Mouse (Mus musculus): ENCODE measurements at regions not wholly inside any gene's neighbourhood (a gene's known extent, or its start where the extent isn't known, plus 50 kb on each side); places are given as distances from the start of the nearest gene placed in this dataset.

GRCm38 (mm10) chr3:104712711-104713110 is 68.1 kb upstream of the Ppm1j start:
- DNase-seq (ENCODE audit: inconsistent ontology term): peak; percentile 56

DNA sequence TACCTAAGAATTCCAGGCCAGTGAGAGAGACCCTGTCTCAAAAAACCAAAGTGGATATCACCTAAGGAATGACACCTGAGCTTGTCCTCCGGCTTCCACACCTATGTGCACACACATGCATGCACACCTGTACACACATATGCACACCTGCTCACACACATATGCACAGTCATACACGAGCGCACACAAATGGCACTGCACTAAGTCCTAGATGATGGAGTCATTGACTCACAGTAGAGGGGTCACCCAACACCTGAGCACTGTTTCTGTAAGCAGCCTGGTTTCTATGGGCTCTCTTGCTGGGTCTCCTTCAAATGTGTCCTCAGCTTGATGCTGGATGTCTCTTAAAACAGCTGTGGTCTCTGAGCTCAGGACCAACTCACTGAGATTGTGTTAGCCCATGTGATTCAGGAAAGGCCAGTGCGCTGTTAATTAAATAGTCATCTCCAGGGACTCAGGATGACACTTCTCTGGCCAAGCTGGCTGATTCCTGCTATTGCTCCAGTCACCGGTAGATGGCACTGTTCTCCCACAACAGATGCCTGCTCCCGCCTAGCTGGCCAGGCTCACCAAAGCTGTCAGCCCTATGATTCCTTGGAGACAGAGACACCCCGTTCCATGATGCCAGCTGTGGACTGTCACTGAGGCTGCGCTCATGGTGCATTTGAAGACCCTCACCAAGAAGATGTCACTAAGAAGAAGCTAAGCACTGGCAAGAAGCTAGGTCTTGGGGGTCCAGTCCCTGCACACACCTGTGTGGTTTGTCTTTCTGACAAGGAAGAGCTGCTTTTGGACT is 66.8 kb upstream of the Ppm1j start:
- peak; percentile 74 for DNase-seq (ENCODE audit: inconsistent ontology term)

DNA sequence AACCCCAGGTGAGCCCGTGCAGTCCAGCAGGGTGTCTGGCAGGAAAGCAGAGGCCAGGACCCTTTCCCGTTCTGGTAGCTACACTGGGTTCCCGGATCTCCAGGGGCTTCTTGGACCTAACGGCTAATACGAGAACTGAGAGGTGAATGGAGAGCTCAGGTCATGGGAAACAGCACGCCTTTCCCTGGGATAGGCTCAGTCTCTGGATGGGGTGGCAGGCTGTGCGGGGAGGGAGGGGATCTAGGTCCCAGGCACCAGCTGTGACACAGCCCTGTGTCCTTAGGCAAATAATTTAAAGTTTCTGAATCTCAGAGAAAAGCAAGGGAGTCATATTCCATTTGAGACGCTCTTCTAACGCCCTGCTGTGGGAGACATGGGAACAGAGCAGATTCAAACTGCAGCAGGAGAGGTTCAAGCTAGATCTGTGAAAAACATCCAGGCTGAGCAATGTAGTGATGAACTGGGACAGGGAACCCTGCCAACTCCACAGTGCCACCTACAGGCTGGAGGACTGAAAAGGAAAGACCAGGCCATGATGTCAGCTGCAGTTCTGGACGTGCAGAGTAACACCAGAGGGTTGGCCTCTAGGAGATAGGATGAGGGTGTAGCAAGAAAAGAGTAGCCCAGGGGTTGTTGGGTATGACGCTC is 66.1 kb upstream of the Ppm1j start:
- DNase-seq (ENCODE audit: inconsistent ontology term): peak; percentile 35
